Mouse (Mus musculus) forebrain, embryonic 10.5 days (tissue): ENCODE data around the gene Bdh2. TPM values are rescaled to one million over a fixed set of nuclear protein-coding genes. Genes with fewer than 3 reads are reported as not detected.

Experiments used
- DNase-seq: peaks from one replicate; pipeline ENCODE4 v3.0.0-alpha.2; 2017; ENCODE audit warnings: low spot score; ENCODE audit errors: extremely low spot score
- H3K27ac ChIP-seq: fragments of 300-500 bp; sonication (generic); 2 replicates; pipeline ENCODE4 v1.5.1; 2016; ENCODE audit warnings: mild to moderate bottlenecking
- H3K27me3 ChIP-seq: fragments of 300-500 bp; sonication (generic); 2 replicates; pipeline ENCODE4 v1.6.1; 2016; ENCODE audit warnings: mild to moderate bottlenecking; ENCODE audit not compliant: poor library complexity, severe bottlenecking
- H3K36me3 ChIP-seq: fragments of 300-500 bp; sonication (generic); replicated peaks from 2 replicates; pipeline ENCODE4 v1.6.1; 2016; ENCODE audit warnings: mild to moderate bottlenecking, moderate library complexity
- H3K4me1 ChIP-seq: fragments of 300-500 bp; sonication (generic); 2 replicates; pipeline ENCODE4 v1.6.1; 2016
- H3K4me3 ChIP-seq: fragments of 300-500 bp; sonication (generic); 2 replicates; pipeline ENCODE4 v1.5.1; 2016; ENCODE audit warnings: mild to moderate bottlenecking, moderate library complexity
- H3K9me3 ChIP-seq: fragments of 300-500 bp; sonication (generic); 2 replicates; pipeline ENCODE4 v1.6.1; 2016; ENCODE audit warnings: mild to moderate bottlenecking, moderate library complexity
- WGBS: fragments of 180-500 bp; shearing (Covaris S2); methylation state at CpG from one replicate; pipeline ENCODE4 v1.1.7; 2016; 5-methylcytosine and 5-hydroxymethylcytosine counted together
- polyA plus RNA-seq: library from polyadenylated mRNA; unstranded; fragments of >200 nt; fragmentation: Nextera tagmentation; extraction: Ambion mirVana; gene quantifications from 2 replicates; pipeline ENCODE4 v1.2.1, GENCODE M21; 2016

Bdh2 gene
- polyA plus RNA-seq, 1 experiment from 2014 or later = 6.0 TPM

DNA sequence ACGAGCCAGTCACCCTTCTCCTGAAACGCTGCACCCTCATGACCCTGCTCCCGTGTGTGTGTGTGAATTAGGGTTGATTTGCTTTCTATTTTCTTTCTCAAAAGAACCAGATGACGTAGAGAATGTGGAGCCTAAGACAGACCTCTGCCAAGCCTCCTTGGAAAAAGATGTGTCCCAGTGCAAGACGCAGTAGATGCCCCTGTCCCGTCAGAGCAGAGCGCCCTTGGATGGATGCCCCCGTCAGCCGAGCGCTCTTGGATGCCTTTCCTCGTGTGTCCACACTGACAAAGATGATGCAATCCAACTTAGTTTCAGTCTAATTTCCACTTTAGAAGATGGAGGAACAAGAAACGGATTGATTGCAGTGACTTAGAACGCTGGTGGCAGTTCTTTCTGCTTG lies 8.0 kb upstream of the Bdh2 start:
- Histone ChIP-seq H3K36me3 (peaks cover 69% of the 10 kb centered on the region), H3K27me3 (no peaks in the 10 kb centered on the region), H3K4me3 (no peak overlapping the region), H3K4me1 (no peaks in the 10 kb centered on the region), H3K27ac (no peak overlapping the region), H3K9me3 (no peaks in the 10 kb centered on the region)
- WGBS = 93% methylated on average over 13 of the region's 13 CpGs
- no peak for DNase-seq

DNA sequence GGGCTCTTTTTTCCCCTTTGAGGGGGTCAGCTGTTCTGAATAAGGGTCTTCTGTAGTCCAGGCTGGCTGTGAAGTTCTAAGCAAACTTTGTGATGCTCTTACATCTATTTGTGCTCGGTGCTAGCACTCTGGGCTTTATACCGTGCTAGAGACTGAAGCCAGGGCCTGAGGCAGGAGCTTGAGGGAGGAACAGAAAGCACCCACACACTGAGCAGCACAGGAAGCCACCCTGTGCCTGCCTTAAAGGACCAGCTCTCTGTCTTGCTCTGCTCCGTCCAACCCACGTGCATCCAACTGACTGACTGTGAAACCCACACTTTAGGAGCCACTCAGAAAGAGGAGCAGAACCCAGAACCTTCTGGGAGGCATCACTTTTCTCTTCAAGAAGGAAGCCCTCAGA lies 861 bp upstream of the Bdh2 start:
- Histone ChIP-seq H3K36me3 (peaks cover 4% of the 10 kb centered on the region; the same call in 1 of the 2 replicates), H3K27ac (peak overlapping the region; percentile 86), H3K9me3 (no peaks in the 10 kb centered on the region), H3K27me3 (no peaks in the 10 kb centered on the region), H3K4me3 (no peak overlapping the region), H3K4me1 (peaks cover 8% of the 10 kb centered on the region)
- no peak for DNase-seq
- 83% methylated on average over 4 of the region's 4 CpGs for WGBS

DNA sequence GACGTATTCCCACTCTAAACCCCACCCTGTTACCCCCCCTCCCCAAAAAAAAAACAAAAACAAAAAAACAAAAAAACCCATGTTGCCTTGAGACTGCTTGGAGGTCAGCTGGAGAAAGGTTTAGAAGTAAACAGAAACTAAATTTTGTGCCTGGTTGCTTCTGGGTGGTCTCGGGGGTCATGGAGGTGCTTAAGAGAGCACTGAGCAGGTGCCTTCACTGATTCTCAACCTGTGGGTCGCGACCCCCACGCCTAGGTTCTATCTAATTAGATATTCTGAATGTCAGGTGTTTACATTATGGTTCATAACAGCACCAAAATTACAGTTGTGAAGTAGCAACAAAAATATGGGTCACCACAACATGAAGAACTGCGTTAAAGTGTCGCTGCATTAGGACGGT lies 680 bp downstream of the Bdh2 start:
- Histone ChIP-seq H3K9me3 (no peaks in the 10 kb centered on the region), H3K36me3 (no peaks in the 10 kb centered on the region), H3K27ac (no peak overlapping the region), H3K4me1 (peaks cover 8% of the 10 kb centered on the region), H3K27me3 (no peaks in the 10 kb centered on the region), H3K4me3 (no peak overlapping the region)
- no peak for DNase-seq
- 86% methylated on average over 8 of the region's 8 CpGs for WGBS

DNA sequence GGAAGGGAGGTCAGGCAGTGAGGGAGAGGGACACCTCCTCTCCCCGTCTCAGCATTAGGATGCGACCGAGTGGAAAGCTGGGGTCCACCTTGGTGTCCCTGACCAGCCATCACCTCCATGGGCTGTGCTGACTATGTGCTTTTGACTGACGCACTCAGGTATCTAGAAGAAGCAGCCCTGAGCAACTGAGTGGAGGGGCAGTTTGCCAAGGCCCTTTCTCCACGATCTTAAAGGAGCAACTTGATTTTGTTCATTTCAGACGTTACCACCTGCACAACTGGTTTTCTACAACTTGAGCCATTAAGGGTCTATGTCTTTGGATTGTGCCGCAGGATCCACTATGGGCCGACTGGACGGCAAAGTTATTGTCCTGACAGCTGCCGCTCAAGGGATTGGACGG lies 4.2 kb downstream of the Bdh2 start:
- H3K4me3 ChIP-seq = no peak overlapping the region
- H3K4me1 ChIP-seq = peaks cover 8% of the 10 kb centered on the region
- no peaks in the 10 kb centered on the region for H3K27me3 ChIP-seq
- whole genome bisulfite sequencing = 91% methylated on average over 11 of the region's 11 CpGs
- no peaks in the 10 kb centered on the region for H3K9me3 ChIP-seq
- H3K36me3 ChIP-seq = no peaks in the 10 kb centered on the region
- no peak overlapping the region for H3K27ac ChIP-seq
- no peak for DNase-seq

DNA sequence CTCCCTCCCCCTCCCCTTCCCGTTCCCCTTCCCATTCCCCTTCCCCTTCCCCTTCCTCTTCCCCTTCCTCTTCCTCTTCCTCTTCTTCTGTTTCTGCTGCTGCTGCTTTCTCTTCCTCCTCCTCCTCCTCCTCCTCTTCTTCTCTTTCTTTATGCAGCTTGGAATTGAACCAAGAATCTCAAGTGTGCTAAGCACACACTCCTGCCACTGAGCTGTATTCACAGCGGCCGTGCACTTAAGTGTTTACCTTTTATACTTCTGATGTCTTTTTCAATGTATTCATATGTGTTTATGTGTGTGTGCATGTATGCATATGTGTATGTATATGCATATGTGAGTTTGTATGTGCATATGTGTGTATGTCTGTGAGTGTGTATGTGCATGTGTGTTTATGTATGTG lies 4.8 kb downstream of the Bdh2 start:
- H3K9me3 ChIP-seq = no peaks in the 10 kb centered on the region
- no peak overlapping the region for H3K27ac ChIP-seq
- DNase-seq = no peak
- no peaks in the 10 kb centered on the region for H3K27me3 ChIP-seq
- H3K36me3 ChIP-seq = no peaks in the 10 kb centered on the region
- 87% methylated on average over 3 of the region's 3 CpGs for WGBS
- H3K4me3 ChIP-seq = no peak overlapping the region
- H3K4me1 ChIP-seq = peaks cover 3% of the 10 kb centered on the region

DNA sequence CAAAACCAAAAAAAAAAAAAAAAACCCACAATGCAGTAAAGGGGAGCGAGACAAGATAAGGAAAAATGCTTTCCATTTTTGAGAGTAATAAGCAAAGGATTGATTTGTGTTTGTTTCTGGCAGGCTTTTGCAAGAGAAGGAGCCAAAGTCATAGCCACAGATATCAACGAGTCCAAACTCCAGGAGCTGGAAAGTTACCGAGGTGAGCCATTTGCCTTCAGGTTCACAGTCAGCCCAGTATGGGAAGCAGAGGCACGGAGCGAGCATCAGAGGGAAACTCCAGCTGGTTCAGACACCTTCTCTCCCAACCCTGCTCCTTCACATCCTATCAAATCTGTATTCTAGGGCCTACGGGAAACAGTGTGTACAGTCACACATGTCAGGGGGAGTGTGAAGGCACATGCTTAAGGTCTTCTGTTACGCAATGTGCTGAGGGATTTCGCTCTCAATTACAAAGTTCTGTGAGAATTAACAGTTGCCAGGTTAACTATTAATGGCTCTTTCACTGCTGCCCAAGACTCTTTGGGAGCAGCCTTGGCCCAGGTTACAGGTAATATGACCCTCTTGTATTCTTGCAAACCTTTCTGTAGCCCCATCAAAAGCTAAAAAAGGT lies 7.2 kb downstream of the Bdh2 start:
- H3K4me1 ChIP-seq = no peaks in the 10 kb centered on the region
- no peak for DNase-seq
- no peaks in the 10 kb centered on the region for H3K36me3 ChIP-seq
- H3K9me3 ChIP-seq = no peaks in the 10 kb centered on the region
- H3K4me3 ChIP-seq = no peak overlapping the region
- no peak overlapping the region for H3K27ac ChIP-seq
- H3K27me3 ChIP-seq = no peaks in the 10 kb centered on the region
- 91% methylated on average over 8 of the region's 8 CpGs for WGBS

DNA sequence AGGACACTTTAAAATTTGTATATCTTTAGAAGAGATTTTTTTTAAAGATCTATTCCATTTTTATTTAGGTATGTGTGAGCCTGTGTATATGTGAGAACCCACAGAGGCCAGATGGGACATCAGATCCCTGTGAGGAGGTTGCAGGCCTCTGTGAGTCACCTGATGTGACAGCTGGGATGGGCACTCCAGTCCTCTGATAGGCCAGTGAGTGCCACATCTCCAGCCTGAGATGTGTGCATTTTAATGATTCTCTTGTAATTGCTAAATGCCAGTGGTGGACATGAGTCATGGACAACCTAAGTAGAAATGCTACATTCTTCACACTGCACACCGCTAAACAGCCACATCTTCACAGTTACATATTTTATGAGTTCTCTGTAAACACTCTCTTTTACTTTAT lies 8.1 kb downstream of the Bdh2 start:
- Histone ChIP-seq H3K27ac (no peak overlapping the region), H3K4me1 (peaks cover 5% of the 10 kb centered on the region; the same call in 1 of the 2 replicates), H3K36me3 (no peaks in the 10 kb centered on the region), H3K9me3 (no peaks in the 10 kb centered on the region), H3K4me3 (no peak overlapping the region), H3K27me3 (no peaks in the 10 kb centered on the region)
- WGBS = 84% methylated on average over 1 of the region's 1 CpGs
- no peak for DNase-seq

DNA sequence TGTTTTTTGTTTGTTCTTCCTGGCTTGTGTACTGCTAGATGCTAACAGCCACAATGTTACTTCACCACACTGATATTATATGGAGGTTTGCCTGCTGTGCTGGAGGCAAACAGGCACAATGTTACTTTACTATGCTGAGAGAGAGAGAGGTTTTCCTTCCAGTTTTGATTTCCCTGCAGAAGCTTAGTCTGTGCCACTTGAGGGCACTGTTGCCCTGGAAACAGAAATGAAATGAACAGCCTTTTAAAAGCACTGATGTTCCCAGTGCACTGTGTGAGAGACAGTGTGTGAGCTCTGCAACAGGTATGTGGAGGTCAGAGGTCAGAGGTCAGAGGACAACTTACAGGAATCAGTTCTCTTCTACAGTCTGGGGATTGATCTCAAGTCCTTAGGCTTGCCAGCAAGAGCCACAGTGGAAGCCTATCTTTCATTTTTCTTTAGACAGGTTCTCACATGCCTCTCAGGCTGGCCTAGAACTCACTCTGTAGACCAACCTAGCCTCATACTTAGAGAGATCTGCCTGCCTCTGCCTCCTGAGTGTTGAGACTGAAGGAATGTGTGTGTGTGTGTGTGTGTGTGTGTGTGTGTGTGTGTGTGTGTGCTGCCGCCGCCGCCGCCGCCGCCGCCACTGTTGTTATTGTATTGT lies 9.4 kb downstream of the Bdh2 start:
- 100% methylated on average over 6 of the region's 7 CpGs for WGBS
- Histone ChIP-seq H3K9me3 (no peaks in the 10 kb centered on the region), H3K4me3 (no peak overlapping the region), H3K36me3 (no peaks in the 10 kb centered on the region), H3K4me1 (peaks cover 5% of the 10 kb centered on the region; the same call in 1 of the 2 replicates), H3K27ac (no peak overlapping the region), H3K27me3 (no peaks in the 10 kb centered on the region)
- peak; percentile 51 for DNase-seq

DNA sequence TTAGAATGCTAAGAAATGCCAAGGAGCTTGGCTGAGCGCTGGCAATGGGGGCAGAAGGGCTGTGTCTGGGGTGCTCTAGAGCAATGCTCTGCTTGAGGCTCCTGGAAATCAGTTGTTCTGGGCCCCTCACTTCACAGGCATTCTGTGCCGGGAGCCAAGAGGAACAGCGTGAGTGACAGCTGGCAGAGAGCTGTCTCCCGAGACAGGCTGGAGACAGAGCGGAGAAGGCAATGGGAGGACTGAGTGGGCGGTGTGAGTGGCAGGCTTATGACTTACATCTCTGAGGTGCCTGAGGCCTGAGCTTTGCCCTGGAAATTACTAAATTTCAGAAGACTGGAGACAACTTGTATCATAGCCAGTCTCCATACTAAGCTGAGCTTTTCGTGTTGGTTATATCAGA lies 12.7 kb downstream of the Bdh2 start:
- WGBS = 62% methylated on average over 7 of the region's 7 CpGs
- no peaks in the 10 kb centered on the region for H3K9me3 ChIP-seq
- DNase-seq = no peak
- H3K4me3 ChIP-seq = no peak overlapping the region
- H3K36me3 ChIP-seq = no peaks in the 10 kb centered on the region
- H3K27ac ChIP-seq = no peak overlapping the region
- peaks cover 5% of the 10 kb centered on the region; the same call in 1 of the 2 replicates for H3K4me1 ChIP-seq
- no peaks in the 10 kb centered on the region for H3K27me3 ChIP-seq

DNA sequence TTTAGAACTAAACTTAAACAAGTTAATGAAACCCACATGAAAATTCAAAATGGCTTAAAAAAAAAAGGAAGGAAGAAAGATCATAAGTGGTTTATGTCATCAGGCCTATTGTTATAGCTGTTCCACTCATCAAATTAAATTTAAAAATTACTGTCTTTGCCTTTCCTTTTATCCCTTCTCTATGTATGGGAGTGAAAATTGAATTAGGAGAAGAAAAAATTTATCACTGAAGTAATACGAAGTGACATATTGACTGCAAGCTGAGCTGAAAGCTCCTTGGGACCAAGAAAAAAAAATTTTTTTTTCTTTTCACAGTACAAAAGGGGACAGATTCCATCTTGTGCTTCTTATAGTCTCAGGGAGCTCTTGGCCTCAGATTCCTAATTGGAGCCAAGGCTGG lies 14.5 kb downstream of the Bdh2 start:
- H3K9me3 ChIP-seq = no peaks in the 10 kb centered on the region
- H3K4me3 ChIP-seq = no peak overlapping the region
- DNase-seq = no peak
- peaks cover 5% of the 10 kb centered on the region; the same call in 1 of the 2 replicates for H3K4me1 ChIP-seq
- WGBS = 87% methylated on average over 1 of the region's 1 CpGs
- H3K36me3 ChIP-seq = no peaks in the 10 kb centered on the region
- H3K27ac ChIP-seq = no peak overlapping the region
- H3K27me3 ChIP-seq = no peaks in the 10 kb centered on the region

DNA sequence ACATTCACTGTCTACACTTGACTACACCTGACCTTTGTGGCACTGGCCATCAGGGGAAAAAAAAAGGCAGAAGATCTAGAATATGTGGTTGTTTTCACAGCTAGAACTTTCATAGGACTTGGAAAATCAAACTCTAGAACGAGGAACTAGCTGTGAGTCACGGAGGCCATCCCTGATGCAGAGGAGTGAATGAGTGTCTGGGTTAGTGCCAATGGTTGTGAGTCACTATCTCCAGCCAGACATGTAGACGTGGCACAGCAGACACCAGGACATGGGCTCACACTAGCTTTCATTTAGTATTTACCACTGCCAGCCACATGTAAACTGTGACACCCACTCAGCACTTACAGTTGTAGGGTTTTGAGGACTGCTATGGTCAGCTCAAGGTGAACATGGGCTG lies 17.5 kb downstream of the Bdh2 start:
- no peaks in the 10 kb centered on the region for H3K27me3 ChIP-seq
- no peaks in the 10 kb centered on the region for H3K36me3 ChIP-seq
- no peaks in the 10 kb centered on the region for H3K9me3 ChIP-seq
- no peak overlapping the region for H3K27ac ChIP-seq
- no peak for DNase-seq
- 87% methylated on average over 3 of the region's 3 CpGs for WGBS
- H3K4me1 ChIP-seq = peaks cover 15% of the 10 kb centered on the region
- H3K4me3 ChIP-seq = no peak overlapping the region

DNA sequence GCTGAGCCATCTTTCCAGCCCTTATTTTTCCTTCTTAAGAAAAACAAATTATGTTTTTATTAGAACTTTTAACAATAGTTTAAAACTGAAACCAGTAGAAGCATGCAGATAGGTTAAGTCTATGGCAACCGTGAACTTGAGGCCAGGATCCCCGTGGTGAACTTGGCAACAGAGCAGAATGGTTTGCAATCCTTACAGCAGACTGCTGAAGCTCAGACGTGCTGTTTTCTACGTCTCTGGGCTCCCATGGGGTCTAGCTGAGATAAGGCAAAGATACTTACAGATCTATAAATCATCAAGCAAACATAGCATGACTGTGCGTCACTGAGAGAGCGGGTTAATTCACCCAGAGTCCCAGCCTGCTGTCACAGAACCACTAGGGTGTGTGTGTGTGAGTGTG lies 19.1 kb downstream of the Bdh2 start:
- Histone ChIP-seq H3K36me3 (no peaks in the 10 kb centered on the region), H3K4me3 (no peak overlapping the region)
- 86% methylated on average over 6 of the region's 6 CpGs for WGBS

DNA sequence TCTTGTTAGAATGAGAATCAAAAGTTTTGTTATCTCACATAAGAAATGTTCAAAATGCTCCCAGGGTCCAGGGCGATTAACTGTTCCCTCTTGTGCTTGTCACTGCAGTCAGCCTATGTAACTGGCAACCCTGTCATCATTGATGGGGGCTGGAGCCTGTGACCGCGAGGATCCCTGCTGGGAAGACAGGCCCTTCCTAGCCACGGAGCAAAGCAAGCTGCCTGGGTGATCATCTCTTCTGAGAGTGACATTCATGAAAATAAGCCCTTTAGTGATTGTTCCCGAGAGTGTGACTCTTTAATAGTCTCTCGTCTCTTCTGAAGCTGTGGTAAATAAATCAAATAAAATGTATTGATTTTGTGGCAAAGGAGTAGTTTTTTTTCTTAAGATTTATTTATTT lies 23.0 kb downstream of the Bdh2 start:
- WGBS = 15% methylated on average over 6 of the region's 6 CpGs
- peak overlapping the region; percentile 70 for H3K27ac ChIP-seq
- DNase-seq = no peak
- H3K4me1 ChIP-seq = peaks cover 61% of the 10 kb centered on the region
- H3K9me3 ChIP-seq = no peaks in the 10 kb centered on the region
- no peaks in the 10 kb centered on the region for H3K36me3 ChIP-seq
- H3K27me3 ChIP-seq = peaks cover 25% of the 10 kb centered on the region
- H3K4me3 ChIP-seq = no peak overlapping the region

More for the DNA sequence above, 19.1 kb downstream of the Bdh2 start:
- no peak overlapping the region for H3K27ac ChIP-seq
- DNase-seq = no peak
- H3K9me3 ChIP-seq = no peaks in the 10 kb centered on the region
- H3K27me3 ChIP-seq = no peaks in the 10 kb centered on the region
- peaks cover 27% of the 10 kb centered on the region for H3K4me1 ChIP-seq
